Mouse (Mus musculus) cerebellum, adult 2 months (tissue): ENCODE results near the gene Slit3.

Source experiments
- CTCF ChIP-seq: fragments of 200-500 bp; IDR thresholded peaks from 2 replicates; pipeline ENCODE4 v1.5.1; 2011; ENCODE audit warnings: low read depth, mild to moderate bottlenecking, control low read depth, low read length, moderate library complexity, borderline replicate concordance; ENCODE audit not compliant: insufficient read depth
- POLR2A ChIP-seq: fragments of 200-500 bp; IDR thresholded peaks from 2 replicates; pipeline ENCODE4 v1.6.1; 2011; ENCODE audit warnings: low read length, control low read depth, borderline replicate concordance; ENCODE audit not compliant: insufficient read depth

- no peak for TF ChIP-seq POLR2A
- no peak for TF ChIP-seq CTCF
Observed at GRCm38 (mm10) chr11:35704381-35704780, 583.4 kb downstream of the Slit3 start.
